Mouse (Mus musculus) olfactory bulb, adult 2 months (tissue): ENCODE results near the gene Shroom1.

Source experiments
- CTCF ChIP-seq: fragments of 200-500 bp; IDR thresholded peaks from 2 replicates; pipeline ENCODE4 v1.5.1; 2012; ENCODE audit warnings: low read depth, mild to moderate bottlenecking, low read length, moderate library complexity; ENCODE audit not compliant: insufficient read depth
- POLR2A ChIP-seq: fragments of 200-500 bp; IDR thresholded peaks from 2 replicates; pipeline ENCODE4 v1.6.1; 2012; ENCODE audit warnings: mild to moderate bottlenecking, low read depth, low read length, moderate library complexity; ENCODE audit not compliant: insufficient read depth

DNA sequence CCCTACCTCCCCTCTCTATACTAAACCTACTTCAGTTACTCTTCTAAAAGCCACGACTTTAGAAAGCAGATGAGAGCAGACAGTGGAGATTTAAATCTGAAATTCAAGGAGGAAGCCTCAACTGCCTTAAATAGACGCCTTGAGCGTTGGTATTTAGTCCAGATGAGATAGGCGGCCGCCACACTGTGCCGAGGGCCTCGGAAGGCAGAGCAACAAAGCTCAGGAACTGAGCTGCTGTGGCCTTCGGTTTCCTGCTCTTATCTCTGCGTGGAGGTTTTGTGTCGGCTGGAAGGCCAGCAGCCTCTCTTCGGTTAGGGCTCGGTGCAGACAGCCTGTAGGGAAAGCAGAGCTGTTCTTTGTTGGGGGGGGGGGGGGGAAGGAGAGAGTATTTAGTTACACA lies 15.1 kb upstream of the Shroom1 start:
- no peak for TF ChIP-seq CTCF
- TF ChIP-seq POLR2A, result no peak
